Mouse (Mus musculus) limb, embryonic 15.5 days (tissue): ENCODE data around the gene 1700009N14Rik. TPM values are rescaled to one million over a fixed set of nuclear protein-coding genes. Genes with fewer than 3 reads are reported as not detected.

Experiments used
- ATAC-seq: fragments of 200-750 bp; cut with Nextera tagmentation; 2 replicates; pipeline ENCODE4 v1.8.0; 2017; ENCODE audit warnings: low read depth, moderate TSS enrichment; ENCODE audit not compliant: insufficient number of reproducible peaks, low FRiP score, low TSS enrichment
- H3K27ac ChIP-seq: fragments of 300-500 bp; sonication (generic); 2 replicates; pipeline ENCODE4 v1.5.1; 2015; ENCODE audit warnings: moderate library complexity, mild to moderate bottlenecking, inconsistent platforms
- H3K27me3 ChIP-seq: fragments of 300-500 bp; sonication (generic); 2 replicates; pipeline ENCODE4 v1.6.1; 2015; ENCODE audit warnings: inconsistent platforms
- H3K36me3 ChIP-seq: fragments of 300-500 bp; sonication (generic); 2 replicates; pipeline ENCODE4 v1.6.1; 2015; ENCODE audit warnings: inconsistent platforms
- H3K4me1 ChIP-seq: fragments of 300-500 bp; sonication (generic); 2 replicates; pipeline ENCODE4 v1.6.1; 2015; ENCODE audit warnings: inconsistent platforms
- H3K4me2 ChIP-seq: fragments of 300-500 bp; sonication (generic); 2 replicates; pipeline ENCODE4 v1.6.1; 2015; ENCODE audit warnings: mild to moderate bottlenecking, inconsistent platforms
- H3K4me3 ChIP-seq: fragments of 300-500 bp; sonication (generic); 2 replicates; pipeline ENCODE4 v1.5.1; 2015; ENCODE audit warnings: mild to moderate bottlenecking, inconsistent platforms
- H3K9ac ChIP-seq: fragments of 300-500 bp; sonication (generic); 2 replicates; pipeline ENCODE4 v1.6.1; 2015; ENCODE audit warnings: inconsistent platforms
- H3K9me3 ChIP-seq: fragments of 300-500 bp; sonication (generic); 2 replicates; pipeline ENCODE4 v1.6.1; 2016; ENCODE audit warnings: inconsistent platforms
- WGBS: fragments of 180-500 bp; shearing (Covaris S2); methylation state at CpG from one replicate; pipeline ENCODE4 v1.1.7; 2015; 5-methylcytosine and 5-hydroxymethylcytosine counted together
- polyA plus RNA-seq: library from polyadenylated mRNA; unstranded; fragments of >200 nt; fragmentation: Nextera tagmentation; extraction: Ambion mirVana; gene quantifications from 2 replicates; pipeline ENCODE4 v1.2.1, GENCODE M21; 2015

The 1700009N14Rik gene
- not detected in 2 replicates for polyA plus RNA-seq

DNA sequence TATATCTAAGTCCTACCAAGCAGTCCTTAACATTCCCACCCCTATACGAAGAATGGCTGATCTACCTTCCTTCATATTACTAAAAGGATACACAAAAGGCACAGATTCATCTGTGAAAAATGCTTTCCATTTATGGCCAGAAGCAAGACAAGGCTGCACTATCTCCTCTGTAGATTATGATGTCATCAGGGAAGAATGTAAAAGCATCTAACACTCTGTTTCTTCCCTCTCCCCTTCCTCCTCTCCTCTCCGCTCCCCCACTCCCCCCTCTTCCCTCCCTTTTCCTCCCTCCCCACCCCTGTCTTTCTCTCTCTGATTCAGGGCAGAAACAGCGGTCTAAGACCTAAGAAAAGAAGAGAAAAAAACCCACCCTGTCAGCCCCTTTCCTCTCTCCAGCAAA is at the start of gene 1700009N14Rik:
1700009N14Rik (plus strand) TSS at position 227 of the 400 bp plus-strand sequence.
- Histone ChIP-seq H3K9ac (no peak within 1 kb of the TSS), H3K36me3 (no peaks in the 10 kb centered on the region), H3K4me1 (no peaks in the 10 kb centered on the region), H3K4me2 (no peak within 1 kb of the TSS), H3K27ac (no peak within 1 kb of the TSS), H3K9me3 (no peaks in the 10 kb centered on the region), H3K27me3 (no peaks in the 10 kb centered on the region), H3K4me3 (no peak within 1 kb of the TSS)
- WGBS = 75% methylated on average over 3 of the region's 3 CpGs
- ATAC-seq = no peak

DNA sequence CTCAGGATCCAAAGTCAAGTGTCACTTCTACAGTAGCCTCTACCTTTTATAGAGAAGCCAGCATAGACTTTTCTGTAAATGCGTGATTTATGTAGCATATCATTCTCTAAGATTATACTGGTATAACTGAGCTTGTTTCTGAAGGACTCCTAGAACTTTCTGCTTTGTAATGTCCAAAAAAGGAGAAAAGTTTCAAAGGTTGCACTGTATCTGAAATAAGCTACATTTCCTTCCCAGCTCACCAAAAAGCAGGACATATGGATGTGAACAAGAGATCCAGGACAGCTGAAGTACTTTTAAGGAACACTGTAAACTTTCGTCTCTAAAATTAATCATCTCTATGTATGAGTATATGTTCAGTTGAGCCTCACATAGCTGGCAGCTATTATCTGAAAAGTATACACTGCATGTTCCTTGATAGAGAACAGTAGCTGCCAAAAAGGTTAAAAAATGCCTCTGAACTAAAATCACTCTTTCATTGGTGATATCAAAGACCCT is 12.2 kb upstream of the 1700009N14Rik start:
- ATAC-seq = no peak
- Histone ChIP-seq H3K27ac (no peak overlapping the region), H3K4me2 (no peak overlapping the region), H3K36me3 (no peaks in the 10 kb centered on the region), H3K4me1 (no peaks in the 10 kb centered on the region), H3K9ac (no peak overlapping the region), H3K9me3 (no peaks in the 10 kb centered on the region), H3K27me3 (no peaks in the 10 kb centered on the region), H3K4me3 (no peak overlapping the region)
- WGBS = 74% methylated on average over 2 of the region's 2 CpGs

- Histone ChIP-seq H3K4me1 (no peaks in the 10 kb centered on the region), H3K36me3 (no peaks in the 10 kb centered on the region), H3K27me3 (no peaks in the 10 kb centered on the region), H3K4me2 (no peak overlapping the region), H3K27ac (no peak overlapping the region), H3K9me3 (no peaks in the 10 kb centered on the region), H3K9ac (no peak overlapping the region), H3K4me3 (no peak overlapping the region)
- 64% methylated on average over 2 of the region's 2 CpGs for WGBS
- ATAC-seq = no peak
Measured at GRCm38 (mm10) chr4:39474291-39474690, 24.2 kb downstream of the 1700009N14Rik start.

DNA sequence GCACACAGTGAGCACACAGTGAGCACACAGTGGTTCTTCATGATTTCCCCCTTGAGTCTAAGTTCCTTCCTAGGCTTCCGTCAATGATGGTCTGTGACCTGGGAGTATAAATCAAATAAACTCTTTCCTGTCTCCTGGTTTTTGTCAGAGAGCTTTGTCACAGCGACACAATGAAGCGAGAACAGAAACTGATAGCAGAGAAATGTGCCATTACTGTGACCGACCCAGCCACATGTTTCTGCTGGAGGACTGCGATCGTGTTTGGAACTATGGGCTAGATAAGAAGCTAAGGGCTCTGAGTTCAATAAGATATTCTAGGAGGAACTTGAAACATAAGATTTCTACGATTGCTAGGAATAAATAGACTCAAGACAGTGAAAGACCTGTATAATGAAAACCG is 36.3 kb downstream of the 1700009N14Rik start:
- Histone ChIP-seq H3K9me3 (no peaks in the 10 kb centered on the region), H3K27ac (no peak overlapping the region), H3K4me2 (no peak overlapping the region), H3K36me3 (no peaks in the 10 kb centered on the region), H3K9ac (no peak overlapping the region), H3K4me3 (no peak overlapping the region), H3K4me1 (no peaks in the 10 kb centered on the region), H3K27me3 (no peaks in the 10 kb centered on the region)
- ATAC-seq = no peak
- WGBS = 83% methylated on average over 8 of the region's 8 CpGs

GRCm38 (mm10) chr4:39493596-39493995 is 43.5 kb downstream of the 1700009N14Rik start:
- Histone ChIP-seq H3K4me1 (no peaks in the 10 kb centered on the region), H3K27ac (no peak overlapping the region), H3K4me2 (no peak overlapping the region), H3K27me3 (no peaks in the 10 kb centered on the region), H3K9ac (no peak overlapping the region), H3K4me3 (no peak overlapping the region), H3K9me3 (no peaks in the 10 kb centered on the region), H3K36me3 (no peaks in the 10 kb centered on the region)
- 76% methylated on average over 1 of the region's 1 CpGs for WGBS
- no peak for ATAC-seq

GRCm38 (mm10) chr4:39495875-39496274 is 45.8 kb downstream of the 1700009N14Rik start:
- no peaks in the 10 kb centered on the region for H3K27me3 ChIP-seq
- H3K9me3 ChIP-seq = no peaks in the 10 kb centered on the region
- H3K4me1 ChIP-seq = no peaks in the 10 kb centered on the region
- no peak overlapping the region for H3K9ac ChIP-seq
- H3K4me2 ChIP-seq = no peak overlapping the region
- no peak overlapping the region for H3K4me3 ChIP-seq
- ATAC-seq = no peak
- 90% methylated on average over 1 of the region's 1 CpGs for WGBS
- H3K36me3 ChIP-seq = no peaks in the 10 kb centered on the region
- no peak overlapping the region for H3K27ac ChIP-seq
